Mouse (Mus musculus) fibroblast of lung, adult 2 months (primary cell): ENCODE results near the gene Card10.

Experiments
- DNase-seq: peaks from one replicate; pipeline ENCODE4 v3.0.0-alpha.2; 2011; ENCODE audit warnings: low read depth

The Card10 gene

GRCm38 (mm10) chr15:78772856-78773255 is 30.0 kb downstream of the Card10 start:
- no peak for DNase-seq

GRCm38 (mm10) chr15:78772368-78772763 is 30.5 kb downstream of the Card10 start:
- DNase-seq = no peak

- no peak for DNase-seq
These were observed 31.1 kb downstream of the Card10 start for GRCm38 (mm10) chr15:78771531-78772367.

GRCm38 (mm10) chr15:78770983-78771355 is 31.9 kb downstream of the Card10 start:
- no peak for DNase-seq

- DNase-seq = no peak
These were observed 32.4 kb downstream of the Card10 start for GRCm38 (mm10) chr15:78770234-78770982.

GRCm38 (mm10) chr15:78769064-78769463 is 33.8 kb downstream of the Card10 start:
- no peak for DNase-seq

GRCm38 (mm10) chr15:78763704-78764103 is 39.1 kb downstream of the Card10 start:
- no peak for DNase-seq

GRCm38 (mm10) chr15:78763210-78763609 is 39.6 kb downstream of the Card10 start:
- no peak for DNase-seq

GRCm38 (mm10) chr15:78761112-78761511 is 41.7 kb downstream of the Card10 start:
- DNase-seq = no peak

- DNase-seq = no peak
These were observed 44.7 kb downstream of the Card10 start for GRCm38 (mm10) chr15:78758132-78758531.

- no peak for DNase-seq
These were observed 46.7 kb downstream of the Card10 start for GRCm38 (mm10) chr15:78755966-78756725.

GRCm38 (mm10) chr15:78755226-78755625 is 47.6 kb downstream of the Card10 start:
- DNase-seq = no peak

- DNase-seq = no peak
These were observed 48.7 kb downstream of the Card10 start for GRCm38 (mm10) chr15:78754144-78754543.

GRCm38 (mm10) chr15:78752991-78753390 is 49.9 kb downstream of the Card10 start:
- DNase-seq = no peak

GRCm38 (mm10) chr15:78750608-78751350 is 52.1 kb downstream of the Card10 start:
- no peak for DNase-seq

- no peak for DNase-seq
These were observed 53.0 kb downstream of the Card10 start for GRCm38 (mm10) chr15:78749855-78750254.

- DNase-seq = peak; percentile 25
These were observed 58.6 kb downstream of the Card10 start for GRCm38 (mm10) chr15:78744206-78744605.

- no peak for DNase-seq
These were observed 60.0 kb downstream of the Card10 start for GRCm38 (mm10) chr15:78742831-78743230.

GRCm38 (mm10) chr15:78740662-78741061 is 62.2 kb downstream of the Card10 start:
- no peak for DNase-seq

GRCm38 (mm10) chr15:78737146-78737545 is 65.7 kb downstream of the Card10 start:
- no peak for DNase-seq

- no peak for DNase-seq
These were observed 66.2 kb downstream of the Card10 start for GRCm38 (mm10) chr15:78736681-78737100.

- no peak for DNase-seq
These were observed 66.7 kb downstream of the Card10 start for GRCm38 (mm10) chr15:78736181-78736579.
